29 mouse cellular contexts compared by ENCODE assay signal in genomic region chr16:8656256-8656655, GRCm38 (mm10). TPM values are rescaled to one million over a fixed set of nuclear protein-coding genes. Genes with fewer than 3 reads are reported as not detected.
DNase-seq lines count a peak whose midpoint lies in the region; ATAC-seq lines count a peak whose summit lies in the region.
"Had no signal": no experiment of that assay in that cellular context is flagged by ENCODE, and none has a peak within 500 bp of the region (broad histone marks: within the 10 kb centered on the region; RNA-seq: fewer than 3 reads in every experiment).

No protein-coding gene starts in this region.

- no peaks in the 10 kb centered on the region for H3K9me3 ChIP-seq in midbrain, embryonic 13.5 days
- no peaks in the 10 kb centered on the region for H3K9me3 ChIP-seq in midbrain, embryonic 16.5 days (replicated peaks; ENCODE audit: control insufficient read depth, low read length, poor library complexity, severe bottlenecking)
- H3K9me3 ChIP-seq: embryonic facial prominence, embryonic 12.5 days; embryonic facial prominence, embryonic 15.5 days; heart, embryonic 13.5 days; hindbrain, embryonic 12.5 days; hindbrain, embryonic 15.5 days had no signal

- no peak overlapping the region for H3K4me3 ChIP-seq in midbrain, embryonic 13.5 days (replicated peaks)
- H3K4me3 ChIP-seq in midbrain, embryonic 16.5 days (ENCODE audit: low read depth, low read length): no peak overlapping the region
- H3K4me3 ChIP-seq: embryonic facial prominence, embryonic 12.5 days; embryonic facial prominence, embryonic 15.5 days; gastrocnemius, adult 2 months; heart, embryonic 13.5 days; hindbrain, embryonic 12.5 days; hindbrain, embryonic 15.5 days had no signal

- ATAC-seq in midbrain, embryonic 13.5 days: 0 out of 2 replicates have a peak, but pooled peaks have one; percentile 18
- no peak for ATAC-seq in midbrain, embryonic 16.5 days
- ATAC-seq: CD4-positive, CD25-positive, alpha-beta regulatory T cell, adult 4 months; forebrain, embryonic 14.5 days; forebrain, postnatal 0 days had no signal

- H3K9ac ChIP-seq in midbrain, embryonic 13.5 days (replicated peaks): no peak overlapping the region
- no peak overlapping the region for H3K9ac ChIP-seq in midbrain, embryonic 16.5 days (ENCODE audit: low read depth, low read length)
- H3K9ac ChIP-seq: embryonic facial prominence, embryonic 12.5 days; embryonic facial prominence, embryonic 15.5 days; forebrain, postnatal 0 days; heart, embryonic 13.5 days; hindbrain, embryonic 12.5 days; hindbrain, embryonic 15.5 days had no signal

- DNase-seq in ES-CJ7 (ENCODE audit: low read depth, low spot score): peak; percentile 69
- peak; percentile 64 for DNase-seq in ZHBTc4 (ENCODE audit: low read depth, low spot score)
- no peak for DNase-seq in adrenal gland, postnatal 25 days
- no peak for DNase-seq in adrenal gland, adult 8-10 months
- DNase-seq: adrenal gland, adult 2 months; adrenal gland, postnatal 36 days; cerebellum, adult 18-20 months; cerebellum, adult 9-10 months; cerebellum, postnatal 25 days; forebrain, postnatal 0 days; gastrocnemius, adult 2 months; gastrocnemius, postnatal 14 days; heart, postnatal 14 days; heart, postnatal 4 days had no signal

- no peaks in the 10 kb centered on the region for H3K27me3 ChIP-seq in midbrain, embryonic 13.5 days
- no peaks in the 10 kb centered on the region for H3K27me3 ChIP-seq in midbrain, embryonic 16.5 days (ENCODE audit: control insufficient read depth, insufficient read depth, low read depth, low read length)
- H3K27me3 ChIP-seq: embryonic facial prominence, embryonic 12.5 days; embryonic facial prominence, embryonic 15.5 days; heart, embryonic 13.5 days; hindbrain, embryonic 12.5 days; hindbrain, embryonic 15.5 days had no signal

- H3K27ac ChIP-seq in midbrain, embryonic 13.5 days: no peak overlapping the region
- no peak overlapping the region for H3K27ac ChIP-seq in midbrain, embryonic 16.5 days (ENCODE audit: low read length)
- H3K27ac ChIP-seq: embryonic facial prominence, embryonic 12.5 days; embryonic facial prominence, embryonic 15.5 days; heart, embryonic 13.5 days; hindbrain, embryonic 12.5 days; hindbrain, embryonic 15.5 days had no signal

- no peaks in the 10 kb centered on the region for H3K4me1 ChIP-seq in midbrain, embryonic 13.5 days (replicated peaks)
- H3K4me1 ChIP-seq in midbrain, embryonic 16.5 days (ENCODE audit: control insufficient read depth, insufficient read depth, low read length): no peaks in the 10 kb centered on the region
- H3K4me1 ChIP-seq: embryonic facial prominence, embryonic 12.5 days; embryonic facial prominence, embryonic 15.5 days; heart, embryonic 13.5 days; hindbrain, embryonic 12.5 days; hindbrain, embryonic 15.5 days had no signal

- no peak overlapping the region for H3K4me2 ChIP-seq in midbrain, embryonic 13.5 days (replicated peaks)
- H3K4me2 ChIP-seq in midbrain, embryonic 16.5 days (ENCODE audit: low read length): no peak overlapping the region
- H3K4me2 ChIP-seq: embryonic facial prominence, embryonic 12.5 days; embryonic facial prominence, embryonic 15.5 days; heart, embryonic 13.5 days; hindbrain, embryonic 12.5 days; hindbrain, embryonic 15.5 days had no signal

- WGBS in midbrain, embryonic 13.5 days: 81% methylated on average over 2 of the region's 2 CpGs
- WGBS in midbrain, embryonic 16.5 days: 85% methylated on average over 2 of the region's 2 CpGs

- H3K36me3 ChIP-seq in midbrain, embryonic 13.5 days: peaks cover 91% of the 10 kb centered on the region
- H3K36me3 ChIP-seq in midbrain, embryonic 16.5 days (ENCODE audit: control insufficient read depth, insufficient read depth, low read length): peaks cover 31% of the 10 kb centered on the region

RNA-seq across cellular contexts. Expression of gene Carhsp1, which starts 15.7 kb away (rescaled TPM):
- 253 and 274 TPM in 2 replicates for polyA plus RNA-seq in midbrain, embryonic 13.5 days (2015; fragmentation: Nextera tagmentation; extraction: Ambion mirVana)
- 157 and 181 TPM in 2 replicates for polyA plus RNA-seq in midbrain, embryonic 16.5 days (2015; fragmentation: Nextera tagmentation; extraction: Ambion mirVana)
- 91.2 and 94.1 TPM in 2 replicates for total RNA-seq in adrenal gland, postnatal 25 days (2021)
- total RNA-seq in adrenal gland, adult 8-10 months (2022): 100 to 1,000 TPM in 2 of 4 experiments, 10 to 100 TPM in 2; 47.3 to 133 (median 83.9) TPM

RNA-seq across cellular contexts. Expression of gene Tmem186, which starts 18.7 kb away (rescaled TPM):
- 25.1 and 26.2 TPM in 2 replicates for polyA plus RNA-seq in midbrain, embryonic 13.5 days (2015; fragmentation: Nextera tagmentation; extraction: Ambion mirVana)
- 23.3 and 24.6 TPM in 2 replicates for polyA plus RNA-seq in midbrain, embryonic 16.5 days (2015; fragmentation: Nextera tagmentation; extraction: Ambion mirVana)
- 22.7 and 23.9 TPM in 2 replicates for total RNA-seq in adrenal gland, postnatal 25 days (2021)
- 10 to 100 TPM; 22.7 to 24.9 (median 23.8) TPM for total RNA-seq in adrenal gland, adult 8-10 months (2022)

RNA-seq across cellular contexts. Expression of gene Pmm2, which starts 18.8 kb away (rescaled TPM):
- polyA plus RNA-seq in midbrain, embryonic 13.5 days (2015; fragmentation: Nextera tagmentation; extraction: Ambion mirVana): 54.0 and 55.0 TPM in 2 replicates
- polyA plus RNA-seq in midbrain, embryonic 16.5 days (2015; fragmentation: Nextera tagmentation; extraction: Ambion mirVana): 33.7 and 41.0 TPM in 2 replicates
- total RNA-seq in adrenal gland, postnatal 25 days (2021): 64.6 and 66.8 TPM in 2 replicates
- total RNA-seq in adrenal gland, adult 8-10 months (2022): 10 to 100 TPM; 56.5 to 79.9 (median 70.5) TPM

RNA-seq across cellular contexts. Expression of gene Gm5767, which starts 24.3 kb away (rescaled TPM):
- not detected in 2 replicates for polyA plus RNA-seq in midbrain, embryonic 13.5 days (2015; fragmentation: Nextera tagmentation; extraction: Ambion mirVana)
- polyA plus RNA-seq in midbrain, embryonic 16.5 days (2015; fragmentation: Nextera tagmentation; extraction: Ambion mirVana): not detected in 2 replicates
- not detected in 2 replicates for total RNA-seq in adrenal gland, postnatal 25 days (2021)
- not detected for total RNA-seq in adrenal gland, adult 8-10 months (2022)
- total RNA-seq: adrenal gland, adult 2 months; adrenal gland, postnatal 36 days; common myeloid progenitor, adult 5-6 weeks; forebrain, postnatal 0 days; gastrocnemius, adult 2 months; gastrocnemius, postnatal 14 days; heart, postnatal 14 days; heart, postnatal 4 days had no signal
- polyA plus RNA-seq: C2C12; CD4-positive, CD25-positive, alpha-beta regulatory T cell, adult 4 months; embryonic facial prominence, embryonic 12.5 days; embryonic facial prominence, embryonic 15.5 days; forebrain, embryonic 11.5 days; forebrain, embryonic 14.5 days; forebrain, postnatal 0 days; frontal cortex, adult 2 months; heart, embryonic 13.5 days; heart, embryonic 16.5 days; hindbrain, embryonic 12.5 days; hindbrain, embryonic 15.5 days; intestine, embryonic 14.5 days had no signal

Comparison
In these comparisons a context has a peak if more than half of its experiments do, and no peak if none do; other contexts are left out.
1. DNase-seq: peak in ES-CJ7 (single experiment) and ZHBTc4 (single experiment); none in adrenal gland, postnatal 25 days (single experiment) and adrenal gland, adult 8-10 months (single experiment).